Mouse (Mus musculus) hindbrain, embryonic 15.5 days (tissue): ENCODE results near the gene Osbpl5. TPM values are rescaled to one million over a fixed set of nuclear protein-coding genes. Genes with fewer than 3 reads are reported as not detected.
A peak's percentile ranks its signal among the peaks of the same experiment; 100 is the strongest.

ENCODE experiments used
- ATAC-seq: fragments of 200-750 bp; cut with Nextera tagmentation; 2 replicates; pipeline ENCODE4 v1.8.0; 2017; ENCODE audit warnings: low read depth, moderate number of reproducible peaks, moderate TSS enrichment; ENCODE audit not compliant: low FRiP score
- H3K27ac ChIP-seq: fragments of 300-500 bp; sonication (generic); replicated peaks from 2 replicates; pipeline ENCODE4 v1.5.1; 2015; ENCODE audit warnings: mild to moderate bottlenecking, inconsistent platforms
- H3K27me3 ChIP-seq: fragments of 300-500 bp; sonication (generic); 2 replicates; pipeline ENCODE4 v1.6.1; 2015; ENCODE audit warnings: control low read depth, inconsistent platforms
- H3K36me3 ChIP-seq: fragments of 300-500 bp; sonication (generic); 2 replicates; pipeline ENCODE4 v1.6.1; 2015; ENCODE audit warnings: control low read depth, inconsistent platforms
- H3K4me1 ChIP-seq: fragments of 300-500 bp; sonication (generic); replicated peaks from 2 replicates; pipeline ENCODE4 v1.6.1; 2015; ENCODE audit warnings: control low read depth, inconsistent platforms
- H3K4me2 ChIP-seq: fragments of 300-500 bp; sonication (generic); 2 replicates; pipeline ENCODE4 v1.6.1; 2015; ENCODE audit warnings: moderate library complexity, mild to moderate bottlenecking, inconsistent platforms
- H3K4me3 ChIP-seq: fragments of 300-500 bp; sonication (generic); 2 replicates; pipeline ENCODE4 v1.5.1; 2015; ENCODE audit warnings: mild to moderate bottlenecking, inconsistent platforms
- H3K9ac ChIP-seq: fragments of 300-500 bp; sonication (generic); 2 replicates; pipeline ENCODE4 v1.6.1; 2015; ENCODE audit warnings: inconsistent platforms
- H3K9me3 ChIP-seq: fragments of 300-500 bp; sonication (generic); 2 replicates; pipeline ENCODE4 v1.6.1; 2016; ENCODE audit warnings: control low read depth, inconsistent platforms
- WGBS: fragments of 180-500 bp; shearing (Covaris S2); methylation state at CpG from one replicate; pipeline ENCODE4 v1.1.7; 2015; 5-methylcytosine and 5-hydroxymethylcytosine counted together
- polyA plus RNA-seq: library from polyadenylated mRNA; unstranded; fragments of >200 nt; fragmentation: Nextera tagmentation; extraction: Ambion mirVana; gene quantifications from 2 replicates; pipeline ENCODE4 v1.2.1, GENCODE M21; 2015

Osbpl5 gene
- polyA plus RNA-seq, 1 experiment from 2014 or later: 39.9 TPM

GRCm38 (mm10) chr7:143776137-143776536 lies 19.4 kb upstream of the Osbpl5 start:
- H3K4me3 ChIP-seq: no peak overlapping the region
- no peak overlapping the region for H3K27ac ChIP-seq
- no peaks in the 10 kb centered on the region for H3K9me3 ChIP-seq
- no peaks in the 10 kb centered on the region for H3K27me3 ChIP-seq
- H3K4me1 ChIP-seq: no peaks in the 10 kb centered on the region
- no peak for ATAC-seq
- H3K4me2 ChIP-seq: no peak overlapping the region
- H3K9ac ChIP-seq: no peak overlapping the region
- 33% methylated on average over 3 of the region's 3 CpGs for WGBS
- peaks cover 3% of the 10 kb centered on the region; the same call in 1 of the 2 replicates for H3K36me3 ChIP-seq

- ATAC-seq: no peak
- peaks cover 7% of the 10 kb centered on the region; the same call in 1 of the 2 replicates for H3K27me3 ChIP-seq
- H3K27ac ChIP-seq: no peak overlapping the region
- no peaks in the 10 kb centered on the region for H3K4me1 ChIP-seq
- no peaks in the 10 kb centered on the region for H3K36me3 ChIP-seq
- 64% methylated on average over 1 of the region's 1 CpGs for WGBS
- no peak overlapping the region for H3K4me3 ChIP-seq
- no peak overlapping the region for H3K4me2 ChIP-seq
- H3K9ac ChIP-seq: no peak overlapping the region
- no peaks in the 10 kb centered on the region for H3K9me3 ChIP-seq
These were observed 12.7 kb upstream of the Osbpl5 start for GRCm38 (mm10) chr7:143769461-143769860.

- 81% methylated on average over 6 of the region's 6 CpGs for WGBS
- ATAC-seq: no peak
- H3K9ac ChIP-seq: no peak overlapping the region
- no peak overlapping the region for H3K27ac ChIP-seq
- no peak overlapping the region for H3K4me3 ChIP-seq
- no peaks in the 10 kb centered on the region for H3K4me1 ChIP-seq
- no peaks in the 10 kb centered on the region for H3K36me3 ChIP-seq
- H3K27me3 ChIP-seq: peaks cover 9% of the 10 kb centered on the region; the same call in 1 of the 2 replicates
- no peak overlapping the region for H3K4me2 ChIP-seq
- H3K9me3 ChIP-seq: no peaks in the 10 kb centered on the region
These were observed 11.5 kb upstream of the Osbpl5 start for GRCm38 (mm10) chr7:143768267-143768666.

- no peaks in the 10 kb centered on the region for H3K4me1 ChIP-seq
- WGBS: 60% methylated on average over 6 of the region's 6 CpGs
- H3K36me3 ChIP-seq: no peaks in the 10 kb centered on the region
- H3K27me3 ChIP-seq: peaks cover 9% of the 10 kb centered on the region; the same call in 1 of the 2 replicates
- no peak within 1 kb of the TSS for H3K4me3 ChIP-seq
- H3K27ac ChIP-seq: no peak within 1 kb of the TSS
- H3K4me2 ChIP-seq: no peak within 1 kb of the TSS
- no peak for ATAC-seq
- no peaks in the 10 kb centered on the region for H3K9me3 ChIP-seq
- no peak within 1 kb of the TSS for H3K9ac ChIP-seq
These were observed 10.1 kb upstream of the Osbpl5 start, which contains the start of gene Mrgprg for GRCm38 (mm10) chr7:143766893-143767292. TSS of gene Mrgprg (minus strand) at chr7:143766993.

GRCm38 (mm10) chr7:143764876-143765530 lies 8.2 kb upstream of the Osbpl5 start:
- Histone ChIP-seq H3K4me2 (no peak overlapping the region), H3K4me3 (no peak overlapping the region), H3K36me3 (no peaks in the 10 kb centered on the region), H3K27me3 (peaks cover 9% of the 10 kb centered on the region; the same call in 1 of the 2 replicates), H3K4me1 (no peaks in the 10 kb centered on the region), H3K9me3 (no peaks in the 10 kb centered on the region), H3K27ac (no peak overlapping the region), H3K9ac (no peak overlapping the region)
- no peak for ATAC-seq
- WGBS: 80% methylated on average over 19 of the region's 19 CpGs

GRCm38 (mm10) chr7:143763794-143764193 lies 7.0 kb upstream of the Osbpl5 start:
- H3K4me1 ChIP-seq: no peaks in the 10 kb centered on the region
- H3K27me3 ChIP-seq: peaks cover 9% of the 10 kb centered on the region; the same call in 1 of the 2 replicates
- no peak overlapping the region for H3K4me3 ChIP-seq
- WGBS: 26% methylated on average over 3 of the region's 3 CpGs
- no peaks in the 10 kb centered on the region for H3K9me3 ChIP-seq
- no peak overlapping the region for H3K27ac ChIP-seq
- no peak overlapping the region for H3K9ac ChIP-seq
- no peak overlapping the region for H3K4me2 ChIP-seq
- ATAC-seq: peak; percentile 66; the same call in 1 of the 2 replicates
- H3K36me3 ChIP-seq: no peaks in the 10 kb centered on the region

- no peak overlapping the region for H3K9ac ChIP-seq
- H3K27ac ChIP-seq: no peak overlapping the region
- H3K27me3 ChIP-seq: peaks cover 13% of the 10 kb centered on the region
- no peak overlapping the region for H3K4me3 ChIP-seq
- H3K36me3 ChIP-seq: no peaks in the 10 kb centered on the region
- H3K9me3 ChIP-seq: no peaks in the 10 kb centered on the region
- 46% methylated on average over 3 of the region's 3 CpGs for WGBS
- H3K4me1 ChIP-seq: peaks cover 13% of the 10 kb centered on the region
- ATAC-seq: no peak
- no peak overlapping the region for H3K4me2 ChIP-seq
These were observed 2.2 kb upstream of the Osbpl5 start for GRCm38 (mm10) chr7:143758956-143759355.

GRCm38 (mm10) chr7:143757696-143758095 lies 911 bp upstream of the Osbpl5 start:
- H3K27ac ChIP-seq: no peak overlapping the region
- H3K27me3 ChIP-seq: peaks cover 13% of the 10 kb centered on the region
- no peaks in the 10 kb centered on the region for H3K9me3 ChIP-seq
- H3K9ac ChIP-seq: no peak overlapping the region
- WGBS: 76% methylated on average over 3 of the region's 3 CpGs
- peak overlapping the region; percentile 94; the same call in 1 of the 2 replicates for H3K4me2 ChIP-seq
- H3K36me3 ChIP-seq: no peaks in the 10 kb centered on the region
- ATAC-seq: no peak
- peaks cover 13% of the 10 kb centered on the region for H3K4me1 ChIP-seq
- no peak overlapping the region for H3K4me3 ChIP-seq

GRCm38 (mm10) chr7:143757027-143757390 lies 224 bp upstream of the Osbpl5 start:
- Histone ChIP-seq H3K9ac (peak overlapping the region; percentile 36; the same call in 1 of the 2 replicates), H3K27me3 (peaks cover 13% of the 10 kb centered on the region), H3K4me3 (peak overlapping the region; percentile 40), H3K9me3 (no peaks in the 10 kb centered on the region), H3K4me2 (peak overlapping the region; percentile 94), H3K4me1 (peaks cover 13% of the 10 kb centered on the region), H3K27ac (no peak overlapping the region), H3K36me3 (no peaks in the 10 kb centered on the region)
- peak; percentile 87 for ATAC-seq
- 7% methylated on average over 15 of the region's 15 CpGs for WGBS

- Histone ChIP-seq H3K9me3 (no peaks in the 10 kb centered on the region), H3K9ac (no peak overlapping the region), H3K27me3 (peaks cover 13% of the 10 kb centered on the region), H3K4me3 (no peak overlapping the region), H3K27ac (no peak overlapping the region), H3K4me2 (no peak overlapping the region), H3K36me3 (no peaks in the 10 kb centered on the region), H3K4me1 (peaks cover 13% of the 10 kb centered on the region)
- 75% methylated on average over 9 of the region's 9 CpGs for WGBS
- ATAC-seq: no peak
These were observed 1.2 kb downstream of the Osbpl5 start for GRCm38 (mm10) chr7:143755357-143756124.

- no peak for ATAC-seq
These were observed 2.6 kb downstream of the Osbpl5 start for GRCm38 (mm10) chr7:143753990-143754715.

GRCm38 (mm10) chr7:143752606-143753005 lies 4.2 kb downstream of the Osbpl5 start:
- Histone ChIP-seq H3K9me3 (no peaks in the 10 kb centered on the region), H3K27me3 (peaks cover 11% of the 10 kb centered on the region), H3K9ac (no peak overlapping the region), H3K4me3 (no peak overlapping the region), H3K27ac (no peak overlapping the region), H3K36me3 (no peaks in the 10 kb centered on the region), H3K4me1 (peaks cover 25% of the 10 kb centered on the region), H3K4me2 (no peak overlapping the region)
- 84% methylated on average over 3 of the region's 3 CpGs for WGBS
- no peak for ATAC-seq

More at GRCm38 (mm10) chr7:143753990-143754715, 2.6 kb downstream of the Osbpl5 start:
- Histone ChIP-seq H3K4me2 (no peak overlapping the region), H3K27me3 (peaks cover 13% of the 10 kb centered on the region), H3K4me3 (no peak overlapping the region), H3K27ac (no peak overlapping the region), H3K9ac (no peak overlapping the region), H3K4me1 (peaks cover 15% of the 10 kb centered on the region), H3K9me3 (no peaks in the 10 kb centered on the region), H3K36me3 (no peaks in the 10 kb centered on the region)
- WGBS: 54% methylated on average over 5 of the region's 5 CpGs
